Mouse (Mus musculus) ovary, postnatal 10 days (tissue): ENCODE results near the gene Miox.

Source experiments
- DNase-seq: peaks from one replicate; pipeline ENCODE4 v3.0.0; 2022; ENCODE audit warnings: low spot score

The Miox gene

DNA sequence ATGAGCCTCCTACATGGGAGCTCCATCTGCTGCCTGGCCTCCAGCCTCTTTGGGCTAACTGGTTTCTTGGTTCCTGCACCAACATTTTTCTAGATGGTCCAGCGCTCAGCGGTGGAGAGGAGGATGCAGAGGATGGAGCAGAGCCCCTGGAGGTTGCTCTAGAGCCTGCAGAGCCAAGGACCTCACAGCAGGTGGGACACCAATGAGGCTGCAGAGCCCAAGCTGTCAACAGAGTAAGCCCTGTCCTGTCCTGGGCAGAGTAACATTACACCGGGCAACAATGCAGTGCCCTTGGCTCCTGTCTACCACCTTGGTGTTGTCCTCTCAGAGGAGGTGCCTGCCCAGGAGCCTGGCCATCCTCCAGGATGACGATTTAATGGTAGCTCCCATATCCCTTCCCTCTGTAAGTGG is 30.9 kb downstream of the Miox start:
- DNase-seq = no peak

DNA sequence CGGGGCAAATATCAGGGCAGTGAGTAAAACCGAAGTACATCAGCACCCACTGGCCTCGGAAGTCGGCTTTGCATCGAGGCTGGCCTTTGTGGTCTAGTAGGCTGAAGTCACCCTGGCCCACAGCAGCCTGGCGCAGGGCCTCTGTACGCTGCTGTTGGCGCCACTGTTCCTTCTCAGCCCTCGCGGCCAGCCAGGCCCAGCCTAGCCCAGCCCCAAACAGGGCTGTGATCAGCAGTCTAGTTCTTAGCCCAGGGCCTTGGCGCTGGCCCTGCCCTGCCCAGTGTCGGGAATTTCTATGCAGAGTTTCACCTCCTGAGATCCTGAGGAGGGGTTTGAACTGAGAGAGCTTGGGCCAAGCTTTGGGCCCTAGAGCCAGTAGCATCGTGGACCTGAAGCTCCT is 37.9 kb downstream of the Miox start:
- DNase-seq = no peak

DNA sequence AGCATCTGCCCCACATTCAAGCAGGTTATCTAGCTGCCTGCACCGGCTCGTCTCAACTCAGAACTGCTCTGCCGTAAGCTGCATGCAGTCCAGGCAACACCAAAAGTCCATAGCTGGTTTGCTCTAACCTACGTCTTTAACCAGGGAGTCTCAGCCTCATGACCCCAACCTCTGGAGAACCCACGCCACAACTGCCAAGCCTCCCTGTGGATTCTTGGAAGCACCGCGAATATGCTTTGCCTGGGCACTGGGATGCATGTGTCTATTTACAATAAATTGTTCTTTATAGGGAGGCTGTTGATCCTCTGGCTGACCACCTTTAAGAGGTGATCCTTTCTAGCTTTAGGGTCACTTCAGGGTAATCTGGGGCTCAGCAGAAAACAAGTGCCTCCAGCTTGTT is 38.3 kb downstream of the Miox start:
- no peak for DNase-seq

DNA sequence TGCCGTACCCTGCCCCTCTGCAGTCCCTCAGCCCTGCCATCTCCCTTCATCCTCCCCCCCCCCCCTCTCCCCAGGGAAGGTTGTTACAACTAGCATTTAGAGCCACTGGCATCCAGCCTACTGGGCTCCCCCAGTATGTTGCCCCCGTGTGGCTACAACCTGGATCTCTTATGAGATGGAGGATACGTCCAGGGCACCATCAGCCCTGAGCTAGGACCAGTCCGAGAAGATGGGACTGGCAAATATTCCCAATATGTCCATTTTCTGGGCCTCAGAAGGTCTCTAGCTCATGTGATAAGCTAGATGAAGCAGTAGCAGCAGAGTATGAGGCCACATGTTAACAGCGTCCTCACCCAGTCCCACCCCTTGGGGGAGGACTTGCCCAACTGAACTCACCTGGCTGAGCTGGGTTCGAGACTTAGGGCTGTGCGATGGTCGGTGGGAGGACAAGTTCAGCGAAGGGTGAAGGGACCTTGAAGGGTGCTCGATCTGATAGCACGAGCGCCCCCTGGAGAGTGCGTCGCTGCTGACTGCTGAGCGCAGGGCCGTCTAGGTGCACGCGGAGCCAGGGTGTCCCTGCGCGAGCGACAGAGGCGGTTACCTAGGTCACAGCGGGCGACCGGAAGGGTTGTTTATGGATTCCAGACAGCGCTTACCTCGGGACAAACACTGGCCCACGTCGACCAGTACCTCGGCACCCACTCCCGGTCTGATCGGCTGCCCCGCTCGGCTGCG is 39.0 kb downstream of the Miox start:
- peak; percentile 67 for DNase-seq

DNA sequence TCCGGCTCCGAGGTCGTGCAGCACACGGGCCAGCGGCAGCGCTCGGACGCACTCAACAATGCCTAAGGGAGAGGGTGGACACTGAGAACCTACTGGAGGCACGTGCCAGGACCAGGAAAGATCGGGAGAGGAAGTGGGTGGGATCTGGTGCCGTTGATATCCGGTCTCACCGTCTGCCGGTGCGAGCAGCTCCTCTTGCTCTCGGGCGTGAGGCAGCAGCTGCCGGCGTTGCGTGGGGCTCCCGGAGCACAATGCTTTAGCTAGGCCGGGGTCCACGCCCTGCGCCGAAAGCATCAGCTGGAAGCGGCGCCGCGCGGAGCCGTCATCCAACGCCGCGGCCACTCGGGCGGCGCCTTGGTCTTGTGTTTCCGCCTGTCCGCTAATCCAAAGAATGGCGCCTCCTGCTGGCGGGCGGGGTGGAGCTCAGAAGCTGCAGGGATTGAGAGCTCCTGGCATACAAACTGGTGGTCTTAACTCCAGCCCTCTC is 39.6 kb downstream of the Miox start, which contains the start of gene Sco2:
Gene Sco2, minus strand, starts transcription at position 85 of the 487 bp plus-strand sequence.
- peak; percentile 92 for DNase-seq

DNA sequence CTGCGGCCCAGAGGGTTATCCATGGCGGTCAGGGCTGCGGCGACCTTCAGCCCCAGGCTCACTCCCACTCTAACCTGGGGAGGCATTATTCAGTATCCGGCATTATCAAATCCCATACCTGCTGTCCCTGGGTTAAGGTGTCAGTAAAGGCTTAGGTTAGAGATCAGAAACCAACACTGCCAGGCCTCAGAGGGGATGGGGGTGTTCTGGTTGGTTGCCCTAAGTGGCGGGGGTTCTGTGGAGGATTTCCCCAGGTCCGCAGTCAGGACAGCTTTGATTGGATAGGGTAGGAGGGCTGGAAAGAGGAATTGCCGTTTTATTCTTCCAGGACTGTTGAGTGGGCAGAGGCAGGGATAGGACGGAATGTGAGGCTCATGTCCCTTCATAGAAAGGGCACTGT is 40.1 kb downstream of the Miox start:
- DNase-seq = no peak

DNA sequence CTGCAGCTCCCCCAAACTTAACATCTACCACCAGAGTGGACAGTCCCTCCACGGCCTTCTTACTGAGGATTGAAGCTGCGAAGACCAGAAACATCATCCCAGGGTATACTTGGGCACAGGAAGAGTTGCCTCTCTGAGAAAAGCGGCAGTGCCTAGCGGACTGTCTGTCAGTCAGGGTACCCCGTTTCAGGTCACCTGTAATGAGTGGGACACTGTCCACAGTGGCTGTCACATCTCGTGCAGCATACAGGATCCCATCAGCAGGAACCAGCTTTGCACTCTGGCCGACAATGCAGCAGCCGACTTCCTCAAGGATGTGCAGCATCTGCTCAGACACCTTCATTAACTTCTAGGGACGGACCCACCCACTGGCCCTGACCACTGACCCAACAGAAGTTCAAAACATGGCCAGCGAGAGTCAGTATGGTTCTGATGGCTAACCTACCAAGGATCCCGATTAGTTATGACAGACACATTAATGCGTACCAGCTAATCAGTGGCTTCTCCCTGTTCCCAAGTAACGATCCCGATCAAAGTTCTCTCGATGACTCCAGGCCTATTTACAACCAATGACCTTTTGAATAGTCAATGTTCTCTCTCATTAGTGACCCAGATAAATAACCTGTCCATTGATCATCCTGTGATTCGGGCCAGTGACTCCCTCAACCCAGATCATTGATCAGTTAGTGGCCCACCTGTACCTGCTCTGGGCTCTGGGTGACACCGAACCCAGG is 40.8 kb downstream of the Miox start:
- no peak for DNase-seq

DNA sequence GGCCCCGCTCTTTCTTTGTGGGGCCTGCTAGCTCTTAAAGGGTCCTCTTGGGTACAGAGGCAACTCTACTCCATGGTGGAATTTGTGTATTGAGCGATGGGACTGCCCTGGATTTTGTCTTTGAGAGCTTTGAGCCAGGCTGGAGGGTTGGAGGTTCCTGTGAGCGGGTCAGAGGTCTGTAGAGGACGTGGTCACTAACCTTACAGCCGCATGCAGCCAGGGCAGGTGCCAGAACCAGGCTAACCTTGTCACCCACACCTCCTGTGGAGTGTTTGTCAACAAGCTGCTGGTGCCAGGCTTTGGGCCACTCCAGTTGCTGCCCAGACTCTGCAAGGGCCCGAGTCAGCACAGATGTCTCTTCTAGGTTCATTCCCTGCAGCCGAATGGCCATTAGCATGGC is 41.8 kb downstream of the Miox start:
- no peak for DNase-seq

DNA sequence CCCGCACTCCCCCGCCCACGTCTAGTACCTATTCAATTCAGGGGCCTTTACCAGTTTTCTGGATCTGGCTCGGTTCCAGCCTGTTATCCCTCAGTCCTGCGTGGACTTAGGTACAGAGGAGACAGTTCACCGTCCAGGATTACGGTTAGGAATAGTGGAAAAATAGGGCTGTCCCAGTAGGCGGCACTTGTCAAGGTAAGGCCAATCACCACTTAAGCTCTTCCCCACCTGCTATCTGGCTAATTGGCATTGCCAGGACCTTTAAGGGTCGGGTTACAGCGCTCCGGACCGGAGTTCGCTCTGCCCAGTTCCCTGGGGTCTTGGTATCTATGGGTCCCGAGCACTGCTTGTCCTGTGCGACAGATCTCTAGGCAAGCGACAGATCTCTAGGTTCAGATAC is 42.8 kb downstream of the Miox start, which contains the start of gene Tymp:
Gene Tymp, minus strand, starts transcription at position 83 of the 400 bp plus-strand sequence.
- DNase-seq = no peak

DNA sequence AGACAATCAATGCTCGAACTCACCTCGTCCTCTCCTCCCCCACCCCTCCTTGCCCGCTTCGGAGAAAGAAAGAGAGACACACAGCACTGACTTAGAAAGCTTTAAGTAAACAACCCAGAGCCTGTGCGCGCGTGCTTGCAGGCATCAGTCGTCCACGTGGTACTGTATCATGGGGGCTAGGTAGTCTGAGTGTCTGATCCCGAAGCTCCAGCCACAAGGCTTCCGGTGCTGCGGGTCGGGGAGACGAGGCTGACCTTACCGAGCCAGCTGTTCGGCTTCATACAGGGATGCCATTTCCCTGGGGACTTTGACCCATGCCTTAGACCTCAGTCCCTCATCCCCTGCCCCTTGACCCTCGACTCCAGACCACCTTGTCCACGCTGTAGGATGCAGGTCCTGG is 43.2 kb downstream of the Miox start:
- no peak for DNase-seq

DNA sequence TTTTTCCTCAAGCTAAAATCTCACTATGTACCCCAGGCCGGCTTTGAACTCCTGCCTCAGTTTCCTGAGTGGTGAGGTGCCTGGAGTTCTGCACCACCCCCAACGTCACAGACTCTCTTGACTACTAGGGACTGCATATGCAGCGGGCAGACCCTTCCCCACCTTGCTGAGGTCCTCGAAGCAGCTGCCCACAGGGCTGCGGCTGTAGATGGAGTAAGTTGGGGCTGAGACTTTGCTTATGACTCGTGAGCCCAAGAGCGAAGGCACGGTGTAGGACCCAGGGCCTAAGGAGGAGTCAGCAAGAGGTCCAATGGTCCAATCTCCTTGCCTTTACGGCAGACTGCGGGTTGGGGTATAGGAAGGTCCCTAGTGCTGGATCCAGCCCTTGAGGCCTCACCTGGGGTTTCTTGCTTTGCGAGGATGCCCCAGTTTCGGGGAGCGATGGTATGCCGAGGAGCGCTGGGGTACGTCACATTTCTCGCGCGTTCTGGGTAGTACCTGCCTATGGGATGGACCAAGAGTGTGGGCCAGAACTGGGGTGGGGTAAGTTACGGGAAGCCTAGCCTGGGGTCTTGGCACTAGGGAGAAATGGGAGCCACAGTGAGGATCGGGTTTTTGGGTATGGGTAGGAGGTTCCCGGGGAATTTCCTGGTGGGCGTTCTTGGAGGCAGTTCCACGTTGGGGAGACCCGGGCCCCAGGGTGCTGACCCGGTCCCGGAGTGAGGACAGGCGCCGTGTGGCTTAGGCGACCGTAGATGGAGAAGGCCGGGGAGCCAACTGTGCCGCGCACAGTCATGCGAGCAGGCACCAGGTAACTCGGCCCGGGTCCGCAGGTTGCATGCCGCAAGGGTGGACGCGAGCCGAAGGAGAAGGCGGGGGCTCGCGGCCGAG is 44.0 kb downstream of the Miox start:
- DNase-seq = no peak

DNA sequence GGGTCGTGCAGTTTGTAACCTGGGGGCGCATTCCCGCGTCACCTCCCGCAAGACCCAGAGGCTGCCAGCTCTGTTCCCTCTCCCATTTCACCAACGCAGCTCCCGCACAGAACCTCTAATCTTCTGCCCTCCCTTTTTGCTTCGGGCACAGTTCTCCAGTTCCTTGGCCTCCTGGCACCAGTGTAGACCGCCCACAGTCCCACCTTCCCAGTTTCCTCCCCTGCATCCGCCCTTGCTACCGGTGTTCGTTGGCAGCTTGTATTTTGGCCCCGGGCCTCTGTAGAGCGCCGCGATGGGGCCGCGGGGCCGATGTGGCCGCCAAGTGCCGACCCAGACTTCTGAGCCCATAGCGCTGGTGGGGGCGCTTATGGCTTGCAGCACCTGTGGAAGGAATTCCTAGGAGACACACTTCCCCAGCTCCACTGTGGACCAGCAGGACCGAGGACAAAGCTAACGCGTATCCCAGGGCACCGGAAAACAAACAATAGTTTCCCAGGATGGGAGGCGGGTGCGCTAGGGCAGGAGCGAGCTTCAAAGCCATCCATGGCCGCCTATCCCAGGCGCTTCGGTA is 44.7 kb downstream of the Miox start, which contains the start of gene Odf3b:
Gene Odf3b, minus strand, starts transcription at position 452 of the 571 bp plus-strand sequence.
- no peak for DNase-seq

DNA sequence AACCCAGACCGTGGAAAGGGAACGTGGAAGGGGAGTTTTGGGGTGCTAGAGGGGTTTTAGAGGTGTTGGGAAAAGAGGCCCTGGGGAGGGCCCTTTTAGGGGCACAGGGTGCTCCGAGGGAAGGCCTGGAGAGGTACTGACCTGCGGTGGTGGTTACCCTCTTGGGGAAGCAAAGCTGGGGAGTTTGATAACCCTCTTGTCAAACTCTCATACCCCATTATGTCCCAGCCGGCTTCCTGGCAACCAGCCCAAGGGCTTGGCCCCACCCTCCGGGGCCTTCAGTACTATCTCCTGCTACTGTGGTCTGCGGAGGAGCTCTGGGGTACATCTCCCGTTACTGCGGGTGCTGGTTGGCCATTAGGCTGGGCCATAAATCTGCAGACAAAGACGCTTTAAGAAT is 45.2 kb downstream of the Miox start:
- no peak for DNase-seq

DNA sequence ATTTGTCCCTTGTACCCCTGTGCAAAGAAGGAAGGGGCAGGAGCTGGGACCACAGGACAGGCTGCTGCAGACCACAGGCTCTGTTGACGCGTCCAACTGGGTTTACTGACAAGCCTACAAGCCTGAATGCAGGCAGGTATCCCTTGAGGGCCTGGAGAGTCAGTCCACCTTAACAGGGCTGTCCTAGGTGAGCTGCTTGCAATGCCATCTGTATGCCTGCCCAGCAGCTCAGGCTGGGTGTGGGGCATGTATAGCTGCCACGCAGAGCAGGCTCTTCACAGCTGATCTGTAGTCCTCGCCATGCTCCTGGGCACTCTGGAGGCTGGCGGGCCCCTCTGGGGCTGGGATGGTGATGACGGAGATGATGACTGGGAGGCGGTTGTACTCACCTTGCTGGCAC is 50.4 kb downstream of the Miox start, which contains the start of gene Klhdc7b:
Gene Klhdc7b, plus strand, starts transcription at position 301 of the 400 bp plus-strand sequence.
- DNase-seq = no peak
